Mouse (Mus musculus) granulocyte monocyte progenitor cell, adult 5-6 weeks (primary cell): Measurements from ENCODE around the gene Ipcef1. TPM values are rescaled to one million over a fixed set of nuclear protein-coding genes. Genes with fewer than 3 reads are reported as not detected.

Experiments
- ATAC-seq: replicated peaks from 2 replicates; pipeline ENCODE4 v1.8.0; 2016; ENCODE audit warnings: mild to moderate bottlenecking, moderate TSS enrichment, inconsistent platforms; ENCODE audit not compliant: poor library complexity, severe bottlenecking
- total RNA-seq, 2 experiments: library from RNA; stranded (forward) in 1 of 2; stranded (reverse) in 1 of 2; fragments of 200-712, 200-1000 nt in 1 of 2; fragments of >200 nt in 1 of 2; fragmentation: Nextera tagmentation in 1 of 2; gene quantifications; 2 replicates each; pipeline ENCODE4 v1.2.3; 2014 to 2017

The Ipcef1 gene
- 2.6 and 6.9 TPM in 2 replicates for total RNA-seq (2014; fragmentation: Nextera tagmentation)
- 2.1 and 3.4 TPM in 2 replicates for total RNA-seq (2017)

DNA sequence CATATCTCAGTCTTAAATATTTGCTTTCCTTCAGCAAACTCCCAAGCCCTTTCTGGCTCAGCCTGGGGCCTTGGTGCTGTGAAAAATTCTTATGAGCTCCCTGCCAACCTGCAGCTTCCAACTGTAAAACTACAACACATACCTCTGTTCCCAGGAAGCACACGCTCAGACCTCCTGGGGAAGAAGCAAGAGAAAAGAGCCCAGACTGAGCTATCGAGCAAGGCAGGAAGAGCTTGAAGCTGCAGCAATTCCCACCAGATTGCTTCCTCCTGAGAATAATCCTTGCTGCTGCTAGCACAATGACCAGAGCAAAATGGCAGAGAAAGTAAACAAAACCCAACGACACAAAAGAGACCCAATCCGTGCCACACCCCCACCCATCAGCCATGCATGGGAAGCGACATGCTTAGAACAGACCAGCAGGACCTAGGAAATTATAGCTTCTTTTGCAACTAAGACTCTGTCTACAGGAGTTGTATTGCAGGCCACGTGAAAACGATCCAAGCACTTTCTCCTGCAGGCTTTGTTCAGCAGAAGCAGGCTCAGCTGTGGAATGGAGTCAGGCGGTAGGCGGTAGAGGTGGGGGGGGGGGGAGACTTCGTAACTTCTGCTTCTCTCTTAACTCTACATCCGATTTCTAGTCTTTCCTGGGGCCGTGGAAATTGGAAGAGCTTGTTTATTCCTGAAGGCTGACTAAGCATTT, at the start of gene Ipcef1:
TSS of gene Ipcef1 (minus strand) at position 164 of the 703 bp plus-strand sequence.
- ATAC-seq: peak; percentile 85

DNA sequence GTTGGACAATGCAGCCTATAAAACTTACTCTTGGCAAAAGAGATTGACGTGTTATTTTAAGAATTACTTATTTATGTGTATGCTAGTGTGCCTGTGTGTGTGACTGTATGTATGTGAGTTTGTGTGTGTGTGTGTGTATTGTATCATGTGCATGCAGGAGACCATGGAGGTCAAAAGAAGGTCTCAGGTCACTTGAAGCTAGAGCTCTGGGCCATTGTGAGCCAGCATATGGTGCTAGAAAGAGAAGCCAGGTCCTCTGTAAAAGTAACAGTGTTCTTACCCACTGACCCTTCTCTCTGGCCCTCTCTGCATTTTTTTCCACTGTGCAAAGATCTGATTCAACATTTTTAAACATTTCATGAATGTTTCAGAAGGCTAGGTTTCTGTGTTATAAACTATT, 25.7 kb upstream of the Ipcef1 start:
- ATAC-seq: no peak

DNA sequence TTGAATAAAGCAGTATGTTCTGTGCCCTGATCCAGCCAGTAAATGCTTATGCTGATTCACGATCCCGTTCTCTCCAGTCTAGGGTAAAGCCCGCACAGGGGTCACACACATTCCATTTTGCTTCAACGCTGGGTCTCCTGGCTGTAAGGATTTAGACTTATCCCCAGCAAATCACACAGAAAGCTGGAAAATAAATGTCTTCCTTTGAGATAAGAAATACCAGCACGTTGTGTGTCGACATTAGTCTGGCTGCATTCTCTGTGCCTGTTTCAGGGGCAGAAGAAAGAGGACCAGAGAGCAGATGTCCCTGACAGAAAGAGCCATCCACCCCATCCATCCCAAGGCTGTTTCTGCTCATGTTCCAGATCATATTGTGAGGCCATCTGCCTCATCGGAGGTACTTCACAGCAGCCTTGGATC, 25.1 kb upstream of the Ipcef1 start:
- ATAC-seq: no peak

DNA sequence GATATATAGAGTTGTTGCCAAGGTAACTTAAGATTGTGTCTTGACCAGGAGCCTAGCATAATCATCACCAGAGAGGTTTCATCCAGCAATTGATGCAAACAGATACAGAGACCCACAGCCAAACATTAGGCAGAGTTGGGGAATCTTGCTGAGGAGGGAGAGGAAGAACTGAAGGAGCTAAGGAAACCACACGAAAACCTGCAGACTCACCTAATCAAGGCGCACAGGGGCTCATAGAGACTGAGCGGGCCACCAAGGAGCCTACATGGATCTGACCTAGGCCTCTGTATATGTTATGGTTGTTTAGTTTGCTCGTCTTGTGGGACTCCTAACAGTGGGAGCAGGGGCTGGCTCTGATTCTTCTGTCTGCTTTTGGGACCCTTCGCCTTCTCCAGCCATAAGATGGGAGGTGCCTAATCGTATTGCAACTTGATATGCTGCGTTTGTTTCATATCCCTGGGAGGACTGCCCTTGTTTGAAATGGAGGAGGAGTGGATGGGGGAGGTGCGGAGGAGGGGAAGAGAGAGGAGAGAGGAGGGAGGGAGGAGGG, 24.5 kb upstream of the Ipcef1 start:
- no peak for ATAC-seq

DNA sequence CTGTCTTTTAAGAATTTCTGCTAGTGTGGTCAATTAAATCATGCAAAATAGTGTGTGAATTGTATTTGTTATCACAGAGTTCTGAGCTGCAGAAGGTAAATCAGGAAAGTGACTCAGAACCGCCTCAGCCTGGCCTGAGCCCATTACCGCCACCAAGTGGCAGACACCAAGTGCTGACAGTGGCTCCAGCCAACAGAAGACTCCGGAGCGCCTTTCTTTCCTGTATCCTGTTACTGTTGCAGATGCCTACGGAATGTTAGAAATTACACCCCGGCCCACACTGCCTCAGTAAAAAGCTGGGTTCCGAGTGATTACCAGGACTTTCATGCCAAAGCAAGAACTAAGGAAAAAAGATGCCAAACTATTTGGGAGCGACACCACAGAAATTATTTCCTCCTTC, 23.9 kb upstream of the Ipcef1 start:
- ATAC-seq: peak; percentile 92

DNA sequence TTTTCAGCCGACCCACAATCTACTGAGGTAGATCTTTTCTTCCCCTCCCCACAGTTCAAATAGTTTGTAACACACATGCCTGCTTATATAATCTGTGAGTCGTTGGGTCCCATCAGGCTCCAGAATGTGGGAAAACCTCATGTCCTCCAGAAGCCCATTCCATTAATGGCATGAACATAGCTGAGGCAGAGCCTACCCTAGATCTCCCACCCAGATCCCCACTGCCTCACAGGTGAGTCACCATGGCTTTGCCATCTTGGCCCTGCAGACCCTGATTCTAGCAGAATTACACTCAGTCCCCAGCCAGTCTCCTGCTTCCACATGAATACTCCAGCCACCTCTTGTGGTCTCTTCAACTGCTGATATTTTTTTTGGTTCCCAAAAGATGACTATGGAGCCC, 23.4 kb upstream of the Ipcef1 start:
- ATAC-seq: no peak

DNA sequence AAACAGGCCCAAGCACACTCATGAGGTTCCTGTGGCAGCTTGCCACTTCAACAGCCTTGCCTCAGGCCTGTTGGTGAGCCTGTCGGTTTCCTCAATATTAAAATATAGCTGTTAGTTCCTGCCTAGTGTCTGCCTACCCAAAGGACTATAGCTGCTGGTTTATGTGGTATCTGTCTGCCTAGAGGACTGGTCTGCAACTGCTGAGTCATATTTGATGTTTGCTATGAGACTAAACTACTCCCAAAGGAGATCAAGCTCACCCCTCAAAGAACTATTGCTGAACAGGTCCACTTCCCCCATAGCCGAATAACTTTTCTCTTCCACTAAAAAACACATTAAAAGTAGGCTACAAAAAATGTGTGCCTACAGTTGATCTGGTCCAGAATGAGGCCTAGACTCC, 22.0 kb upstream of the Ipcef1 start:
- no peak for ATAC-seq

DNA sequence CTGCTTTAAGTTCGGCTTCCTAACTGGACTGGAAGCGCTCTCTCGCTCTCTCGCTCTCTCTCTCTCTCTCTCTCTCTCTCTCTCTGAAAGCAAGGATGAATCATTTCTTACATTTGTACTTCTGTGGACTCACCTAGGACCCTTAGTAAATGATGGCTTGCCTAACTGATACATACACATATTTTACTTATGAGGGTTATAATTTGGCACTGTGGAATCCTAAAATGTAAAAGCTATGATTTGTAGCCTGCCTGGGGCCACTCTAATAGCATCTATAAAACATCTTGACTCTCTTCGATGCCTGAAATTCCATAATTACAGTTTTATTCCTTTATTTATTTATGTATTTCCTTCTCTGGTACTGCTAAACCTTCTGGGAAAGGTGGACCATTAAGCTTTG, 18.6 kb upstream of the Ipcef1 start:
- no peak for ATAC-seq

DNA sequence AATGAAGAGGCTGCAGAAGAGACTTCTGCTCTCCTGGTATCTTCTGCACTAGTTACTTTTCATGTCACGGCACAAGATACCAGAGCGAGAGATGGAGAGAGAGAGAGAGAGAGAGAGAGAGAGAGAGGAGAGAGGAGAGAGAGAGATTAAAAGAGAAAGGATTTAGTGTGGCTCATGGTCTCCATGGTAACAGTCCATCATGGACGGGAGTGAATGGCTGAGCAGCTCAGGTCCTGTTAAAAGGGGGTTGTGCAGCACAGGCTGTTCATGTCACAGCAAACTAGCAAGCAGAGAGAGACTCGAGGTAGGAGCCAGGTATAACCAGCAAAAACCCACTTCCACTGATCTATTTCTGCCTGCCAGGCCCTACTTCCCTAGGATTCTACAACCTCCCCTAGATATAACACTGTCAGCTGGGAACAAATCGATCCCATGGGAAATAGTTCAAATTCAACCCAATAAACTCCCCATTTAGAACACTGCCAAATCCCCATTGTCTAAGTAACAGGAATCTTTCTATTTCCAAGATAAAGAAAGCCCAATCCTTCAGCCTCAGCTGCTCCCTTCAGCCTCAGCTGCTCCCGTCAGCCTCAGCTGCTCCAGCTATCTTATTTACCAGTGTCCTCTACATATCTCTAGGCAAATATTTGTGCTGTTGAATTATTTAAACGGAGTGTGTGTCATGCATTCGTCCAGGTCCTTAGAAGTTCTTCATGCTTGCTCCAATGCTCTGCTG, 18.0 kb upstream of the Ipcef1 start:
- no peak for ATAC-seq

DNA sequence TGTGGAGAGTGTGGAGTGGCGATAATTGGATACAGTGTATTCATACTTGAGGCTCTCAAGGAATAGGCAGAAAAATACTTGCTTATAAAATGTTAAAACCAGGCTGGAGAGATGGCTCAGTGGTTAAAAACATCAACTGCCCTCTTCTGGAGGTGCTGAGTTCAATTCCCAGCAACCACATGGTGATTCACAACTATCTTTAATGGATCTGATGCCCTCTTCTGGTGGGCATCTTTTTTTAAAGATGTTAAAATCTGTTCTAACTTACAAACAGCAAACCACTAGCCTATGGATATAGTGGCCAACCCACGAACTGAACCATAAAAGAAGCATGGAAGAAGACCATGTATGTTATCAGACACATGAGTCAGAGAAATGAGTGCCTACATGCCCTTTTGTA, 16.8 kb upstream of the Ipcef1 start:
- ATAC-seq: no peak

DNA sequence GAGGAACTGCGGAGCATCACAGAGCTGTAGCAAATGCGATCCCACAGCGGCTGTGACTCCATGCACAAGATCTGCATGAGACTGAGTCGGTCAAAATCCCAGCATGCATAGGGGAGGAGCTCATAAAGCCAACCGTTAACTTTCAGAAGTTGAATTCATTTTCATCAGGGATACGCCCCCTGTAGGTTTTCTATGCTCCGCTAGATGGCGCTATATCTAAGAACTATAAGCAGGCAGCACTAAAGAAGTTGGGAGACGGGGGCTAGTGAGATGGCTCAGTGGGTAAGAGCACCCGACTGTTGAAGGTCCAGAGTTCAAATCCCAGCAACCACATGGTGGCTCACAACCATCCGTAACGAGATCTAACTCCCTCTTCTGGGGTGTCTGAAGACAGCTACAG, 16.3 kb upstream of the Ipcef1 start:
- 0 out of 2 replicates have a peak, but pooled peaks have one; percentile 21 for ATAC-seq

DNA sequence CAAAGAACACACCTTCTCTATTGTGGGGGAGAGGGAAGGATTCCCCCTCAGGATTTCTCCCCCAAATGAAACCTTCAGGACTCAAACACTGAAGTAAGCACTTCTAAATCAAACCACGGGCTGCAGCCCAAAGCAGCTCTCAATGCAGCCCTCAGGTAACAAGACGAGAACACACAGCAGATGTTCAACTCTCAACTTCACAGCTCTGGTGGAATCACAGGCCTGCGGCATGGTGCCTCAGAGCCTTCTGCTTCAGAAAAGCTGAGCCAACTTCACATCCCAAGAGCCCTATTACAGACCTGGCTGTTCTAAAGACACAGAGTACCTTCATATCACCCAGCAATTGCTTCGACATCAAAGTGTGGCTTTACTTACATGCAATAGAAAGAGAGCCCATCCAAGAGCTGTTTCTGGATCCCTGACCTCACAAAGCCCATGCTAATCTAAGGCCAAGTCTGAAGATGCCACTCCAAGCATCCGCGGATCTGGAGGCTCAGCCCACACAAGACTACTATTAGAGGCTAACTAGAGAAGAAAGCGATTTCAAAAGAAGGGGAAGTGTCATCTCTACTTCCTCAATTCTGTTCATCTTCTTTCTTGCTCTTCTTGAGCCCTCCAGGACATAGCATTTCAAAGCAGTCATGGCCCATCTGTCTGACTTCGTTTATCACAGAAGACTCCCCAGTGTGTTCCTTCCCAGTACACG, 11.6 kb upstream of the Ipcef1 start:
- ATAC-seq: peak; percentile 71

DNA sequence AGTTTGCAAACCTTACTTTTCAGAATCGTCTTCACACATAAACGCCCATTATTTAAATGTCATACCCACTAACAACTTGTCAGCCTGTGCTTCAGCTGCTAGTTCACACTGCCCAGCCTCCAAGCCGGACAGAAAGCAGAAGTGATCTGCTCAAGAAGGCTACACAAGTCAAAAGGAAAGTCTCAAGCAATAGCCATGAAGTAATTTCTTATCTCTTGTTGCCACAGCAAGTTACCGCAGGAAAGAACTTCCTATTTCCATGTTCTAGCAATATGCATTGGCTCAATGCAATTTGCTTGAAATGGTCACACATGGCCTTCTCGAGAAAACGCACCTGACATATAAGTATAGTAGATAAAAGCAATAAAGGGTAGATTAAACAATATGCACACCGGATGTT, 10.7 kb upstream of the Ipcef1 start:
- peak; percentile 82 for ATAC-seq

DNA sequence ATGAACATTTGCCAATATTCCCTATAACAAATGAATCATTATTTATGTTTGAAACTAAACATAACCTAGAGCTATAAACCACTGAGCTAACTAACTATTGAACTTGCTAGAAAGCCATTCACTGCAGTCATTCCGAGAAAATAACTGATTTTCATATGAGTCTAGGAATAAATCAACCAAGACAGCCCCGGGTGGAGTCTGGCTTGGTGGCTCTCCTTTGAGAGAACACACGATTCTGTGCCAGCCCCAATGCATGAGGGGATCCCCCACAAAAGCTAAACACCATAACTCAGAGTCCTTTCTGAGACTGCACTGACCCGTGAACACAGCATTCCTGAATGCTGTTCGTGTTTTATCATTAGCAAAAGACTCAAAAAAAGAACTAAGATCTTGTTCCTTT, 8.0 kb upstream of the Ipcef1 start:
- ATAC-seq: no peak

DNA sequence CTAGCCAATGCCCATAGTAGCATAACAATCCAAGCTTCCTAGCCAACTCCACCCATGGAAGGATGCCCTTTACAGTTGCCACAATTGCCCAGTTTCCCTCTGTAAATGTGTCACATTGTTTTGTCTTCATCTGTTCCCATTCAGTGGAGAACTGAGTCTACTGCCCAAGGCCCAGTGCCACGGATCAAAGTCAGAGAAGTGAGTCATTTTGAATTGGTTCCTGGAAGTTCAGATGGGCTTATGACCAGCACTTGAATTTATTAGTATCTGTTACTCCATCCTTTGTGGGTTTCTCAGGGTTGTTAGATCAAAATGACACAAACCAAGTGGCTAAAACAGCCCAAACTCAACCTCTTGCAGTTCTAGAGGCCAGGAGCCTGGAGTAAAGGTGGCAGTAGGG, 5.3 kb upstream of the Ipcef1 start:
- no peak for ATAC-seq

DNA sequence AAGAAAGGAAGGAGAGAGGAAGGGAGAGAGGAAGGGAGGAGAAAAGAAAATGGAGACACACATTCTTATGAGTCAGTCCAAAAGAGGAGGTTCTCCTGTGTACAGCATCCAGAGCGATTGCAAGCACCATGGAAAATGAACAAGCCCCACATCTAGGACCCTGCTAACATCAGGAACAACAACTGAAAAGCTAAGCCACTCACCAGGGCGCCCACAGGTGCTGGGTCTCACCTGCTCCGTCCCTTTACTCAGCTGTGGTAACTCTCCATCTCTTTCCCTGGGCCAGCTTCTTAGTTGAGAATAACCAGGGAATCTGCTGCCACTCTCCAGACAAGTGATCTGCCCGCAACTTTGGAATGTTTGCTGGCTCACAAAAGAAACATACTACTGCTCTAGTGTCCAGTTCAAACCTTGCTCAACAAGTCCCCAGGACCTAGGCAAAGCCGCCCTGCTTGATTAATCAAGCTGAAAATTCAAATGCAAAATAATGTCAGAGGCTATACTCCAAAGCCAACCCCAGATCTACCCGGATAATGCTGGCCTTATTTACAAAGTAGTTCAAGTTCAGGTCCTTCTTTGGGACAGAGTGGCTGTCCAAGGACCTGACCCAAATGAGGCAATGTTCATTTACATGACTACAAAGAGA, 2.4 kb upstream of the Ipcef1 start:
- ATAC-seq: no peak

DNA sequence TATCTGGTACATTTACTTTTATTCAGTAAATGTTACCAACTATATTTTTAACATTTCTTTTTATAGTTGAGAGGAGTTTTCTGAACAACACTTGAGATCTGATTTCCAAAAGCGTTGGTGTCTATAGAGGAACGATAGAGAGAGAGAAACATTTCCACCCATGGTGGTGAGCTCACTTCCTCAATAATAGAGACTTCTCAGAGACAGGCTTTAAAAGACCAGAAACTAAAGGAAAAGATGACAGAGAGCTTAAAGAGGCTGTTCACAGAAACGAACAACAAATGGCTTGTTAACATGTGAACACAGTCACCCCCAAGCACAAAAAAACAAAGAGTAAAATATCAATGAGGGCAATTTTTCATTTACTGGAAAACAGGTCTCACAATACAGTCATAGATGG, 2.4 kb downstream of the Ipcef1 start:
- 0 out of 2 replicates have a peak, but pooled peaks have one; percentile 35 for ATAC-seq

DNA sequence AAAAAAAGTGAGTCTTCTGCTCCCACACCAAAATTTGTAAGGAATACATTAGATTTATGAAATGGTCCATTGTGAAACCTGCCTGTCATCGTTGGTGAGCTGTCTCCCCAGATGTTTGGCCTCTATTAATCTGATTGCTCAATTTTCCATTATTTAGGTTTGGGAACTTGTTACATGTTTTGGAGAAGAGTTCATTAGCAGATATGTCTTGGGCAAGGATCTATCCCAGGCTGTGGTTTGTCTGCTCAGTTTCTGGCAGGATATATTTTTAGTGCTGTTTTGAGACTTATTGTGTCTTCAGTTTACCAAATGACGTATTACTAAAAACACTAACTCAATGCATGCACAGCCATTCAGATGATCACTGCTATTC, 4.4 kb downstream of the Ipcef1 start:
- peak; percentile 65 for ATAC-seq

DNA sequence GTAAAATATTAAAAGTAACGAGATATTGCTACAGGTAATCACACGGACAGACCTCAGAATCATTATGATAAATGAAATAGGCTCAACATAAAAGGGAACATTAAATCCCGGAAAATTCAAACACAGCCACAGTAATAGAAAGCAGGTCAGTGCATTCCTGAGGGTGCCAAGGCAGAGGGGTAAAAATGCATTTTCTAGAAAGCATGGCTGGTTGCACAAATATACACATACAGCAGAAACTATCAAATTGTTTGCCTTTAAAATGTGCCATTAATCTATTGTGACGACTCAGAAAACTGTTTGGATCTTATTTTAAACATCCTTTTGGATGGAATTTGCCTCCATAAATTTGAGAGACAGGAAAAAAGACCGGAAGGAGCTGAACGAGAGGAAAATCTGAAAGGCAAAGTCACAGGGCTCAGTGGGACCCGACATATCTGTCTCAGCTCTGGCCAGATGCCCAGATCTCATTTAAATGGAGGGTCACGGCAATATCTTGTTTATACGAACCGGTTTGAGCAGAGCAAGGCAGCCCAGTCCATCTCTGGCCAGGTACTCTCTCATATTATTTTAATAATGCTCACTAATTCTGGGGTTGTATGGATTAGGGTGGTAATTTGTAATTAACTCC, 4.9 kb downstream of the Ipcef1 start:
- no peak for ATAC-seq

DNA sequence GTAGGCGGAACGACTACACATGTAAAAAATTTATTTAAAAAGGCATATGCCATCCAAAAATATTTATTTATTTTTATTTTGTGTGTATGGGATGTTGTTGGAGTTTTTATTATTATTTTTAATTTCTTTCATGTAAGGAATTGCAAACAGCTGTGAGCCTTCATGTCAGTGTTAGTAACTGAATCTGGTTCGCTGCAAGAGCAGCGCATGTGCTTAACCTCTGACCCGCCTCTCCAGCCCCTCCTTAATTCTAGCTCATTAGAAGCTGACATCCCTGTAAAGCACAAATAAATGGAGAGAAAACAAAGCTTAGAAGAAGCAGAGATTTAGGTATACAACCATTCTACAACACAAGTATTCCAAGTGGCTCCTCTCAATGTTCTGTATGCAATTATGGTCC, 8.4 kb downstream of the Ipcef1 start:
- ATAC-seq: no peak
